Mouse (Mus musculus): Measurements from ENCODE around the gene Gm49333. TPM values are rescaled to one million over a fixed set of nuclear protein-coding genes. Genes with fewer than 3 reads are reported as not detected.

Gene Gm49333
- total and polyA plus RNA-seq, 3 experiments = not detected

DNA sequence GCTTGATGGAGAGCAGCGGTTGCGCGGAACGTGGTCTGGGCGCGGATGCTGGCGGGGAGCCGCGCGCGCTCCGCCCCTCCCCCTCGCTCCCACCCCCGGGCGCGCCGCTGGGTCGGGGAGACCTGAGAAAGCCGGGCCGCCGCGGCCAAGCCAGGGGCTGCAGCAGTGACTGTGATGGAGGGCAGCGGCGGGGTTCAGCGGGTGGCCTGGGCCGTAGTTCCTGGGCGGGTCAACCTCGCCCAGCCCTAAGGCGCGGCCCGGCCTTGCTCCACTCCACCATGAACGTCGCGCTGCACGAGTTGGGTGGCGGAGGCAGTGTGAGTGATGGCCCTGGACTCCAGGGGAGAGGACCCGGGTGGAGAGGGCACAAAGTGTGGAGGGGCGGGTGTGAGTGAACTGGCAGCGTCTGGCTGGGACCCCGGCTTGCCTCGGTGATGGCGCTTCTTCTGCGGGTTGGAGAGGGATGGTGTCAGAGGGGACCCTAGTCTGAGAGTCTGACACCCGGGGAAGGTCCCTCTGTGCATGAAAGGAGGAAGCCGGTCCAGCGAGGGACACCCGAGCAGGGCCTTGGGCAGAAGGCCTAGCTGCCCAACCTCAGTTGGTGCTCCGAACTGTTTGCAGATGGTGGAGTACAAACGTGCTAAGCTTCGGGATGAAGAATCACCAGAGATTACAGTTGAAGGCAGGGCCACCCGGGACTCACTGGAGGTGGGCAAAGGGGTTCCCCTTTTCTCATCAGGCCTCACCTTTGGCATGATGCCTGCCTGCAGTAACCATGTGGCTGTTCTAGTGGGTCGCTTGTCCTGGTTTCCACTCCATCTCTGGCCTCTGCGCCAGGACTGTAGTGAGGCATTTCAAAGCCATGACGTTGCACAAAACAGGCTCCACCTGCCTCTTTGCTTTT is 18.6 kb downstream of the Gm49333 start, which contains the start of gene Ece2:
Gene Ece2, plus strand, starts transcription at position 98 of the 904 bp plus-strand sequence.
- DNase-seq (ENCODE audit: low read depth, low spot score) = peak; percentile 72
- peak within 1 kb of the TSS; percentile 59 to 73 for H3K4me3 ChIP-seq (ENCODE audit: control insufficient read depth in 1 of 2, insufficient read depth in 1 of 2, low read depth in 2 of 2, low read length in 2 of 2)
- no peaks in the 10 kb centered on the region for H3K9me3 ChIP-seq (replicated peaks; ENCODE audit: insufficient read depth, low read length)
- peaks cover 2 to 18% of the 10 kb centered on the region in 2 experiments; a peak in 3 of 4 replicates for H3K4me1 ChIP-seq (ENCODE audit: control insufficient read depth in 1 of 2, insufficient read depth in 2 of 2, low read length in 2 of 2)
- peaks cover 0 to 4% of the 10 kb centered on the region in 2 experiments; a peak in 2 of 4 replicates for H3K36me3 ChIP-seq (ENCODE audit: control insufficient read depth in 1 of 2, insufficient read depth in 2 of 2, low read length in 2 of 2)
- peaks cover 6% of the 10 kb centered on the region; the same call in 1 of the 2 replicates for H3K79me2 ChIP-seq (ENCODE audit: control insufficient read depth, insufficient read depth, low read length, poor library complexity)
- H3K27ac ChIP-seq (ENCODE audit: control insufficient read depth, low read depth, low read length) = peak within 1 kb of the TSS; percentile 30
- no peak for TF ChIP-seq ZNF384 (IDR thresholded peaks at IDR 0.05; ENCODE audit: low read depth, low read length)
- peak; percentile 13 for TF ChIP-seq MAX (IDR thresholded peaks at IDR 0.05; ENCODE audit: low read length)
- 0 out of 2 replicates have a peak, but pooled peaks have one; percentile 42 for TF ChIP-seq NELFE (IDR thresholded peaks at IDR 0.05; ENCODE audit: low read depth, low read length)
- TF ChIP-seq POLR2A (IDR thresholded peaks at IDR 0.05; ENCODE audit: control insufficient read depth in 1 of 2, insufficient read depth in 1 of 2, low read depth in 1 of 2, low read length in 2 of 2, poor library complexity in 1 of 2) = no peak; a peak in 4 of 4 replicates
- 0 out of 2 replicates have a peak, but pooled peaks have one; percentile 48 for TF ChIP-seq UBTF (IDR thresholded peaks at IDR 0.05; ENCODE audit: borderline replicate concordance, insufficient read depth, low read depth, low read length)
- TF ChIP-seq MXI1 (IDR thresholded peaks at IDR 0.05; ENCODE audit: low read depth, low read length) = 0 out of 2 replicates have a peak, but pooled peaks have one; percentile 12
- TF ChIP-seq EP300 (IDR thresholded peaks at IDR 0.05; ENCODE audit: low read depth in 1 of 2, low read length in 2 of 2) = no peak
- TF ChIP-seq MAZ (IDR thresholded peaks at IDR 0.05; ENCODE audit: low read depth, low read length) = peak; percentile 59; the same call in 1 of the 2 replicates
- no peak for TF ChIP-seq MEF2A (IDR thresholded peaks at IDR 0.05; ENCODE audit: extremely low read depth, insufficient replicate concordance, low read depth, low read length, poor library complexity, severe bottlenecking)
- peak; percentile 44; the same call in 1 of the 2 replicates for TF ChIP-seq MYC (IDR thresholded peaks at IDR 0.05; ENCODE audit: low read depth, low read length)
- 0 out of 2 replicates have a peak, but pooled peaks have one; percentile 38 for TF ChIP-seq TBP (IDR thresholded peaks at IDR 0.05; ENCODE audit: low read depth, low read length)
- TF ChIP-seq SMC3 (IDR thresholded peaks at IDR 0.05; ENCODE audit: low read depth, low read length) = no peak
- TF ChIP-seq NRF1 (IDR thresholded peaks at IDR 0.05; ENCODE audit: insufficient read depth, low read depth, low read length, poor library complexity, severe bottlenecking) = peak; percentile 34; the same call in 1 of the 2 replicates
- peak within 1 kb of the TSS; percentile 69 for H3K9ac ChIP-seq (ENCODE audit: control insufficient read depth, low read depth, low read length, poor library complexity, severe bottlenecking)
- H3K27me3 ChIP-seq (ENCODE audit: control insufficient read depth in 1 of 2, insufficient read depth in 2 of 2, low read length in 2 of 2) = no peaks in the 10 kb centered on the region

DNA sequence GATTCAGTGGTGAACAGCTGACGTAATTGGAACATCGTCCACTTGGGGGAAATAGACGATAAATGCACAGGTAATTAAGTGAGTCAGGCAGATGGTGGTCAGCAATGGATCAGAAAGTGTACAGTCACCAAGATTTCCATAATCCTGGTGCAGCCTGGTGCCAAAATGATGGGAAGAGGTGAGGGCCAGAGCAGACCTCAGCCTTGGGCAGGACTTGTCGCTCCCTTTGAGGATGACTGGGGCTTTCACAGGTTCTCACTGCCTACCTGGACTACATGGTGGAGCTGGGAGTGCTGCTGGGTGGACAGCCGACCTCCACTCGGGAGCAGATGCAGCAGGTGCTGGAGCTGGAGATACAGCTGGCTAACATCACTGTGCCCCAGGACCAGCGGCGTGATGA is 26.0 kb downstream of the Gm49333 start:
- H3K9me3 ChIP-seq (replicated peaks; ENCODE audit: insufficient read depth, low read length) = no peaks in the 10 kb centered on the region
- no peak overlapping the region for H3K27ac ChIP-seq (ENCODE audit: control insufficient read depth, low read depth, low read length)
- H3K4me1 ChIP-seq (ENCODE audit: control insufficient read depth in 1 of 2, insufficient read depth in 2 of 2, low read length in 2 of 2) = 0 out of 4 replicates have a peak, but pooled peaks cover 0 to 3% of the 10 kb centered on the region in 2 experiments
- TF ChIP-seq CHD2 (IDR thresholded peaks at IDR 0.05; ENCODE audit: low read length) (no peak), MXI1 (IDR thresholded peaks at IDR 0.05; ENCODE audit: low read depth, low read length) (no peak), HCFC1 (IDR thresholded peaks at IDR 0.05; ENCODE audit: low read depth, low read length) (no peak), MEF2A (IDR thresholded peaks at IDR 0.05; ENCODE audit: extremely low read depth, insufficient replicate concordance, low read depth, low read length, poor library complexity, severe bottlenecking) (no peak), RCOR1 (IDR thresholded peaks at IDR 0.05; ENCODE audit: low read depth, low read length) (no peak), TCF12 (IDR thresholded peaks at IDR 0.05; ENCODE audit: low read depth, low read length) (no peak), MYB (IDR thresholded peaks at IDR 0.05; ENCODE audit: low read depth, low read length) (no peak), TAL1 (IDR thresholded peaks at IDR 0.05; ENCODE audit: low read length) (no peak), RAD21 (IDR thresholded peaks at IDR 0.05; ENCODE audit: low read depth, low read length) (no peak), ZNF384 (IDR thresholded peaks at IDR 0.05; ENCODE audit: low read depth, low read length) (no peak), ETS1 (IDR thresholded peaks at IDR 0.05; ENCODE audit: low read depth, low read length) (no peak), UBTF (IDR thresholded peaks at IDR 0.05; ENCODE audit: borderline replicate concordance, insufficient read depth, low read depth, low read length) (no peak), MAX (IDR thresholded peaks at IDR 0.05; ENCODE audit: low read length) (no peak)
- no peak overlapping the region for H3K4me3 ChIP-seq (ENCODE audit: control insufficient read depth in 1 of 2, insufficient read depth in 1 of 2, low read depth in 2 of 2, low read length in 2 of 2)
- DNase-seq (ENCODE audit: low read depth, low spot score) = no peak
- H3K79me2 ChIP-seq (ENCODE audit: control insufficient read depth, insufficient read depth, low read length, poor library complexity) = no peaks in the 10 kb centered on the region
- no peaks in the 10 kb centered on the region for H3K27me3 ChIP-seq (ENCODE audit: control insufficient read depth in 1 of 2, insufficient read depth in 2 of 2, low read length in 2 of 2)
- no peak overlapping the region for H3K9ac ChIP-seq (ENCODE audit: control insufficient read depth, low read depth, low read length, poor library complexity, severe bottlenecking)
- H3K36me3 ChIP-seq (ENCODE audit: control insufficient read depth in 1 of 2, insufficient read depth in 2 of 2, low read length in 2 of 2) = peaks cover 0 to 2% of the 10 kb centered on the region in 2 experiments; a peak in 3 of 4 replicates

Measured in MEL (cell line).